Mouse (Mus musculus): ENCODE data around the gene Kdm1b. TPM values are rescaled to one million over a fixed set of nuclear protein-coding genes. Genes with fewer than 3 reads are reported as not detected.
A peak's percentile ranks its signal among the peaks of the same experiment; 100 is the strongest.

Kdm1b gene
- polyA plus RNA-seq, 1 experiment from 2014 or later: 14.5 TPM

- Histone ChIP-seq H3K27me3 (replicated peaks; ENCODE audit: low read depth, poor library complexity, severe bottlenecking) (peaks cover 51% of the 10 kb centered on the region), H3K27ac (replicated peaks) (peak within 1 kb of the TSS; percentile 5; the same call in 1 of the 2 replicates), H3K9me3 (no peaks in the 10 kb centered on the region), H3K36me3 (replicated peaks) (no peaks in the 10 kb centered on the region), H3K4me1 (peaks cover 33% of the 10 kb centered on the region), H3K4me3 (peak within 1 kb of the TSS; percentile 64)
- peak; percentile 73 for DNase-seq (ENCODE audit: low spot score)
- 1% methylated on average over 55 of the region's 55 CpGs for WGBS
Measured at GRCm38 (mm10) chr13:47122537-47123430, 79.5 kb downstream of the Kdm1b start, which contains the start of gene Rnf144b. Rnf144b (plus strand) TSS chr13:47122656.

- Histone ChIP-seq H3K4me1 (peaks cover 36% of the 10 kb centered on the region), H3K9me3 (no peaks in the 10 kb centered on the region), H3K27me3 (replicated peaks; ENCODE audit: low read depth, poor library complexity, severe bottlenecking) (peaks cover 51% of the 10 kb centered on the region), H3K4me3 (no peak overlapping the region), H3K27ac (replicated peaks) (no peak overlapping the region), H3K36me3 (replicated peaks) (no peaks in the 10 kb centered on the region)
- peak; percentile 23 for DNase-seq (ENCODE audit: low spot score)
- WGBS: 26% methylated on average over 3 of the region's 3 CpGs
Measured at GRCm38 (mm10) chr13:47124449-47124848, 81.2 kb downstream of the Kdm1b start.

GRCm38 (mm10) chr13:47124986-47125385 is 81.7 kb downstream of the Kdm1b start:
- Histone ChIP-seq H3K4me3 (no peak overlapping the region), H3K27ac (replicated peaks) (no peak overlapping the region), H3K4me1 (peaks cover 36% of the 10 kb centered on the region), H3K27me3 (replicated peaks; ENCODE audit: low read depth, poor library complexity, severe bottlenecking) (peaks cover 46% of the 10 kb centered on the region), H3K9me3 (no peaks in the 10 kb centered on the region), H3K36me3 (replicated peaks) (no peaks in the 10 kb centered on the region)
- WGBS: 86% methylated on average over 6 of the region's 6 CpGs
- no peak for DNase-seq (ENCODE audit: low spot score)

GRCm38 (mm10) chr13:47125595-47125994 is 82.3 kb downstream of the Kdm1b start:
- no peak overlapping the region for H3K27ac ChIP-seq (replicated peaks)
- 73% methylated on average over 5 of the region's 5 CpGs for WGBS
- no peaks in the 10 kb centered on the region for H3K9me3 ChIP-seq
- no peak for DNase-seq (ENCODE audit: low spot score)
- H3K36me3 ChIP-seq (replicated peaks): no peaks in the 10 kb centered on the region
- H3K27me3 ChIP-seq (replicated peaks; ENCODE audit: low read depth, poor library complexity, severe bottlenecking): peaks cover 40% of the 10 kb centered on the region
- H3K4me1 ChIP-seq: peaks cover 36% of the 10 kb centered on the region
- H3K4me3 ChIP-seq: no peak overlapping the region

- H3K4me1 ChIP-seq: peaks cover 17% of the 10 kb centered on the region
- 64% methylated on average over 4 of the region's 4 CpGs for WGBS
- peaks cover 5% of the 10 kb centered on the region for H3K27me3 ChIP-seq (replicated peaks; ENCODE audit: low read depth, poor library complexity, severe bottlenecking)
- no peaks in the 10 kb centered on the region for H3K36me3 ChIP-seq (replicated peaks)
- DNase-seq (ENCODE audit: low spot score): no peak
- H3K9me3 ChIP-seq: no peaks in the 10 kb centered on the region
- H3K27ac ChIP-seq (replicated peaks): no peak overlapping the region
- no peak overlapping the region for H3K4me3 ChIP-seq
Measured at GRCm38 (mm10) chr13:47129090-47129489, 85.8 kb downstream of the Kdm1b start.

GRCm38 (mm10) chr13:47133058-47133457 is 89.8 kb downstream of the Kdm1b start:
- no peaks in the 10 kb centered on the region for H3K36me3 ChIP-seq (replicated peaks)
- no peaks in the 10 kb centered on the region for H3K27me3 ChIP-seq (replicated peaks; ENCODE audit: low read depth, poor library complexity, severe bottlenecking)
- WGBS: 88% methylated on average over 8 of the region's 8 CpGs
- no peak overlapping the region for H3K4me3 ChIP-seq
- H3K27ac ChIP-seq (replicated peaks): no peak overlapping the region
- H3K9me3 ChIP-seq: no peaks in the 10 kb centered on the region
- no peak for DNase-seq (ENCODE audit: low spot score)
- H3K4me1 ChIP-seq: 0 out of 2 replicates have a peak, but pooled peaks cover 3% of the 10 kb centered on the region

GRCm38 (mm10) chr13:47134836-47135235 is 91.5 kb downstream of the Kdm1b start:
- H3K9me3 ChIP-seq: peaks cover 5% of the 10 kb centered on the region; the same call in 1 of the 2 replicates
- 95% methylated on average over 7 of the region's 7 CpGs for WGBS

More at GRCm38 (mm10) chr13:47134836-47135235, 91.5 kb downstream of the Kdm1b start:
- H3K27ac ChIP-seq (replicated peaks): no peak overlapping the region
- H3K36me3 ChIP-seq (replicated peaks): no peaks in the 10 kb centered on the region
- no peak for DNase-seq (ENCODE audit: low spot score)
- H3K27me3 ChIP-seq (replicated peaks; ENCODE audit: low read depth, poor library complexity, severe bottlenecking): no peaks in the 10 kb centered on the region
- no peak overlapping the region for H3K4me3 ChIP-seq
- no peaks in the 10 kb centered on the region for H3K4me1 ChIP-seq

Other genes starting within 250 kb of the Kdm1b start
- 17.0 and 20.7 TPM in 2 replicates for gene Kif13a, start 113.6 kb upstream of the Kdm1b start, polyA plus RNA-seq (2016; fragmentation: Nextera tagmentation; extraction: Ambion mirVana)
- gene Nhlrc1, start 28.6 kb upstream of the Kdm1b start, polyA plus RNA-seq (2016; fragmentation: Nextera tagmentation; extraction: Ambion mirVana): 2.0 and 3.0 TPM in 2 replicates
- 30.0 and 32.3 TPM in 2 replicates for gene Tpmt, start 1.2 kb downstream of the Kdm1b start, polyA plus RNA-seq (2016; fragmentation: Nextera tagmentation; extraction: Ambion mirVana)
- gene Dek, start 62.7 kb downstream of the Kdm1b start, polyA plus RNA-seq (2016; fragmentation: Nextera tagmentation; extraction: Ambion mirVana): 340 and 346 TPM in 2 replicates
- gene Rnf144b, start 79.2 kb downstream of the Kdm1b start, polyA plus RNA-seq (2016; fragmentation: Nextera tagmentation; extraction: Ambion mirVana): 0.79 and 0.90 TPM in 2 replicates